ENCODE assay signal across 8 mouse cellular contexts in the genomic region with DNA sequence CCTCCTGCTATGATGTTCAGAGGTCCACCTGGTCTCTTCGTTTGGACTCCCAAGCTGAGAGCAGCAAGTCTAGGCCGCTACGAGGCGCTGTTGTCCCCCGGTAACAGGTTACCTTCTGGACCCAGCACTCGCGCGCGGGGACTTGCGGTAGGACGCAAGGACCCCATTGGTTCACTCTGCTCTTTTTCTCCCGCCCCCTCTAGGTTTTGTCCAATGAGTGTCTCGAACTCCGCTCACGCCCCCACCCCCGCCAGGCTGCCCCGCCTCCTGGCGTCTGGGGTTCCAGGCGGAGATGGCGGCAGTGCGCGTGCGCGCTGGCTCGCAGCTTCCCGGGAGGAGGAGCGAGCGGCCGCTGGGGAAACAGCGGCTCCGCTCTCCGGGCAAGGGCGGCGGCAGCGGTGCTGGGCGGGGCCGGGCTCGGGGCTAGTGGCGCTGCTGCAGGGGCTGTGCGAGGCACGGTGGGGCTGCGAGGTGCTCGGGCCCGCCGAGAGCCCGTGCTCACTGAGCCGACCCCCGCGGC. TPM values are rescaled to one million over a fixed set of nuclear protein-coding genes. Genes with fewer than 3 reads are reported as not detected.
DNase-seq lines count a peak whose midpoint lies in the region; ATAC-seq and TF ChIP-seq lines count a peak whose summit lies in the region.

A gene (plus strand): TSS at position 270 of the 520 bp plus-strand sequence.

- peak within 1 kb of the TSS; percentile 21; the same call in 1 of the 2 replicates for H3K27ac ChIP-seq in bone marrow macrophage, adult 2 months (ENCODE audit: insufficient read depth, low read depth, low read length)
- no peak within 1 kb of the TSS; the same call in 1 of the 2 replicates for H3K27ac ChIP-seq in embryonic fibroblast, embryonic 13.5 days (ENCODE audit: insufficient read depth, low read length)
- peak within 1 kb of the TSS; percentile 68 for H3K27ac ChIP-seq in kidney, embryonic 14.5 days (ENCODE audit: low read depth, low read length)
- peak within 1 kb of the TSS; percentile 72; the same call in 1 of the 2 replicates for H3K27ac ChIP-seq in limb, embryonic 15.5 days

- no peaks in the 10 kb centered on the region for H3K9me3 ChIP-seq in kidney, embryonic 14.5 days (ENCODE audit: control insufficient read depth, low read length)
- no peaks in the 10 kb centered on the region for H3K9me3 ChIP-seq in limb, embryonic 15.5 days

- no peaks in the 10 kb centered on the region for H3K36me3 ChIP-seq in kidney, embryonic 14.5 days (ENCODE audit: control insufficient read depth, insufficient read depth, low read length)
- no peaks in the 10 kb centered on the region for H3K36me3 ChIP-seq in limb, embryonic 15.5 days

- H3K27me3 ChIP-seq in kidney, embryonic 14.5 days (ENCODE audit: control insufficient read depth, insufficient read depth, low read length), result no peaks in the 10 kb centered on the region
- H3K27me3 ChIP-seq in limb, embryonic 15.5 days, result no peaks in the 10 kb centered on the region

- under 1% methylated on average over 46 of the region's 49 CpGs for WGBS in kidney, embryonic 14.5 days
- under 1% methylated on average over 25 of the region's 49 CpGs for WGBS in limb, embryonic 15.5 days

- peak within 1 kb of the TSS; percentile 90 for H3K4me3 ChIP-seq in bone marrow macrophage, adult 2 months (ENCODE audit: insufficient read depth, low read length)
- peak within 1 kb of the TSS; percentile 85 for H3K4me3 ChIP-seq in embryonic fibroblast, embryonic 13.5 days (ENCODE audit: insufficient read depth, low read length)
- H3K4me3 ChIP-seq in kidney, embryonic 14.5 days (ENCODE audit: low read length), result peak within 1 kb of the TSS; percentile 90
- peak within 1 kb of the TSS; percentile 98 for H3K4me3 ChIP-seq in limb, embryonic 15.5 days

- peaks cover 15% of the 10 kb centered on the region for H3K4me1 ChIP-seq in bone marrow macrophage, adult 2 months (ENCODE audit: control insufficient read depth, insufficient read depth, low read length)
- peaks cover 3% of the 10 kb centered on the region; the same call in 1 of the 2 replicates for H3K4me1 ChIP-seq in embryonic fibroblast, embryonic 13.5 days (ENCODE audit: control insufficient read depth, insufficient read depth, low read length)
- peaks cover 12% of the 10 kb centered on the region; the same call in 1 of the 2 replicates for H3K4me1 ChIP-seq in kidney, embryonic 14.5 days (ENCODE audit: control insufficient read depth, insufficient read depth, low read length)
- H3K4me1 ChIP-seq in limb, embryonic 15.5 days, result peaks cover 16% of the 10 kb centered on the region

- peak; percentile 84 for TF ChIP-seq CTCF in bone marrow macrophage, adult 2 months (IDR thresholded peaks at IDR 0.05; ENCODE audit: low read depth, low read length)
- TF ChIP-seq CTCF in embryonic fibroblast, embryonic 13.5 days (IDR thresholded peaks at IDR 0.05; ENCODE audit: borderline replicate concordance, insufficient read depth, low read length), result peak; percentile 89

- peak; percentile 99 for ATAC-seq in kidney, embryonic 14.5 days (ENCODE audit: low FRiP score, low TSS enrichment)
- peak; percentile 98 for ATAC-seq in limb, embryonic 15.5 days (ENCODE audit: insufficient number of reproducible peaks, low FRiP score, low TSS enrichment, low read depth)

- peak within 1 kb of the TSS; percentile 89 for H3K9ac ChIP-seq in kidney, embryonic 14.5 days (ENCODE audit: low read depth, low read length)
- H3K9ac ChIP-seq in limb, embryonic 15.5 days, result peak within 1 kb of the TSS; percentile 86

- no peak for TF ChIP-seq POLR2A in bone marrow macrophage, adult 2 months (IDR thresholded peaks at IDR 0.05; ENCODE audit: borderline replicate concordance, low read depth, low read length)
- peak; percentile 69 for TF ChIP-seq POLR2A in embryonic fibroblast, embryonic 13.5 days (IDR thresholded peaks at IDR 0.05; ENCODE audit: low read depth, low read length)

- peak within 1 kb of the TSS; percentile 67 for H3K4me2 ChIP-seq in kidney, embryonic 14.5 days (replicated peaks; ENCODE audit: low read depth, low read length)
- H3K4me2 ChIP-seq in limb, embryonic 15.5 days, result peak within 1 kb of the TSS; percentile 72

- peak; percentile 100 for DNase-seq in A20 (ENCODE audit: low read depth, low spot score)
- DNase-seq in heart, adult 9 months (ENCODE audit: low spot score in 2 of 2), result peak; percentile 98 to 99
- peak; percentile 98 to 99 for DNase-seq in monocyte, adult 2 months (ENCODE audit: low read depth in 1 of 2, low spot score in 2 of 2)
- DNase-seq in spleen, postnatal 36 days (ENCODE audit: low spot score in 2 of 2), result peak; percentile 99

RNA-seq across cellular contexts. Expression of the gene that starts here (rescaled TPM):
- 45.9 and 57.8 TPM in 2 replicates for polyA plus RNA-seq in bone marrow macrophage, adult 2 months (2012; ENCODE audit: insufficient read depth, insufficient read length, missing spikeins)
- 52.2 and 53.5 TPM in 2 replicates for polyA plus RNA-seq in embryonic fibroblast, embryonic 13.5 days (2011; ENCODE audit: insufficient read length, low read depth, missing spikeins)
- 24.4 and 27.3 TPM in 2 replicates for polyA plus RNA-seq in kidney, embryonic 14.5 days (2014; fragmentation: Nextera tagmentation; extraction: Ambion mirVana)
- polyA plus RNA-seq in limb, embryonic 15.5 days (2015; fragmentation: Nextera tagmentation; extraction: Ambion mirVana), result 19.4 and 22.9 TPM in 2 replicates
